Mouse (Mus musculus): Measurements from ENCODE around the gene Il12rb2.

The Il12rb2 gene

GRCm38 (mm10) chr6:67375982-67376391 is at the start of gene Il12rb2:
Gene Il12rb2, minus strand, starts transcription at chr6:67376188.
- DNase-seq (ENCODE audit: low spot score) = peak; percentile 40

GRCm38 (mm10) chr6:67421761-67422160 is 45.8 kb upstream of the Il12rb2 start:
- DNase-seq (ENCODE audit: low spot score) = no peak

GRCm38 (mm10) chr6:67416557-67416956 is 40.6 kb upstream of the Il12rb2 start:
- DNase-seq (ENCODE audit: low spot score) = no peak

- DNase-seq (ENCODE audit: low spot score) = no peak
Observed at GRCm38 (mm10) chr6:67415276-67415675, 39.3 kb upstream of the Il12rb2 start.

GRCm38 (mm10) chr6:67413378-67413777 is 37.4 kb upstream of the Il12rb2 start:
- DNase-seq (ENCODE audit: low spot score) = no peak

- DNase-seq (ENCODE audit: low spot score) = no peak
Observed at GRCm38 (mm10) chr6:67405281-67405682, 29.3 kb upstream of the Il12rb2 start.

- DNase-seq (ENCODE audit: low spot score) = no peak
Observed at GRCm38 (mm10) chr6:67399551-67399950, 23.6 kb upstream of the Il12rb2 start.

GRCm38 (mm10) chr6:67365785-67366184 is 10.2 kb downstream of the Il12rb2 start:
- DNase-seq (ENCODE audit: low spot score) = no peak

- no peak for DNase-seq (ENCODE audit: low spot score)
Observed at GRCm38 (mm10) chr6:67348065-67348464, 27.9 kb downstream of the Il12rb2 start.

- DNase-seq (ENCODE audit: low spot score) = no peak
Observed at GRCm38 (mm10) chr6:67339494-67339893, 36.5 kb downstream of the Il12rb2 start.

GRCm38 (mm10) chr6:67337943-67338342 is 38.0 kb downstream of the Il12rb2 start:
- DNase-seq (ENCODE audit: low spot score) = no peak

- no peak for DNase-seq (ENCODE audit: low spot score)
Observed at GRCm38 (mm10) chr6:67323788-67324187, 52.2 kb downstream of the Il12rb2 start.

- DNase-seq (ENCODE audit: low spot score) = peak; percentile 81
Observed at GRCm38 (mm10) chr6:67318451-67318850, 57.5 kb downstream of the Il12rb2 start.

- DNase-seq (ENCODE audit: low spot score) = no peak
Observed at GRCm38 (mm10) chr6:67317827-67318338, 58.1 kb downstream of the Il12rb2 start.

GRCm38 (mm10) chr6:67317068-67317467 is 58.9 kb downstream of the Il12rb2 start:
- no peak for DNase-seq (ENCODE audit: low spot score)

GRCm38 (mm10) chr6:67314697-67315096 is 61.3 kb downstream of the Il12rb2 start:
- DNase-seq (ENCODE audit: low spot score) = no peak

GRCm38 (mm10) chr6:67309752-67310151 is 66.2 kb downstream of the Il12rb2 start:
- no peak for DNase-seq (ENCODE audit: low spot score)

- no peak for DNase-seq (ENCODE audit: low spot score)
Observed at GRCm38 (mm10) chr6:67308994-67309393, 67.0 kb downstream of the Il12rb2 start.

- no peak for DNase-seq (ENCODE audit: low spot score)
Observed at GRCm38 (mm10) chr6:67303210-67303609, 72.8 kb downstream of the Il12rb2 start.

- DNase-seq (ENCODE audit: low spot score) = no peak
Observed at GRCm38 (mm10) chr6:67302471-67302870, 73.5 kb downstream of the Il12rb2 start.

- DNase-seq (ENCODE audit: low spot score) = no peak
Observed at GRCm38 (mm10) chr6:67301230-67301629, 74.8 kb downstream of the Il12rb2 start.

GRCm38 (mm10) chr6:67300710-67301163 is 75.3 kb downstream of the Il12rb2 start:
- DNase-seq (ENCODE audit: low spot score) = peak; percentile 36

- DNase-seq (ENCODE audit: low spot score) = no peak
Observed at GRCm38 (mm10) chr6:67300300-67300699, 75.7 kb downstream of the Il12rb2 start.

GRCm38 (mm10) chr6:67298742-67299141 is 77.2 kb downstream of the Il12rb2 start:
- no peak for DNase-seq (ENCODE audit: low spot score)
